Comparison of ENCODE assay signal across 21 mouse cellular contexts in the genomic region with DNA sequence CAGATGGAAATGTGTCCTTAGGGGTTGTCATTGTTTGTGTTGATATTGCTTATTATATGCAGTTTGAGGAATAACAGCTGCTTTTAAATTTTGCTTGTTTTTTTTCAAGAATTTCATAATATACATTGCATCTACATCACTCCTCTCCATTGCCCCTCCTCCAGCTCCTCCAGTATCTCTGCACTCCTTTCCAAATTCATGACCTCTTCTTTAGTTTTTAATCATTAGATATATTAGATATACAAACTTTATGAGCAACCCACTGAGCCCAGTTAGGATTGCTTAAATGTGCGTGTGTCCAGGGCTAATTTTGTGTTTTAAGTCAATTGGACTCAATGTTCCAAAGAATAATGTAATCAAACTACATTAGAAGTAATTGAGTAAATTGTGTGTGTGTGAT.
A peak's percentile ranks its signal among the peaks of the same experiment; 100 is the strongest.
DNase-seq lines count a peak whose midpoint lies in the region; ATAC-seq and TF ChIP-seq lines count a peak whose summit lies in the region.
"Had no signal": no experiment of that assay in that cellular context is flagged by ENCODE, and none has a peak within 500 bp of the region (broad histone marks: within the 10 kb centered on the region; RNA-seq: fewer than 3 reads in every experiment).

No protein-coding gene starts in this region.

- 60% methylated on average over 1 of the region's 1 CpGs for WGBS in lung, embryonic 14.5 days
- 37% methylated on average over 1 of the region's 1 CpGs for WGBS in lung, embryonic 16.5 days
- 48% methylated on average over 1 of the region's 1 CpGs for WGBS in lung, postnatal 0 days

- no peak for TF ChIP-seq EP300 in lung, postnatal 0 days (IDR thresholded peaks at IDR 0.05)

- ATAC-seq in lung, embryonic 14.5 days (ENCODE audit: insufficient read depth): no peak
- peak; percentile 76 for ATAC-seq in lung, embryonic 16.5 days (ENCODE audit: low read depth)
- ATAC-seq in lung, postnatal 0 days: 0 out of 2 replicates have a peak, but pooled peaks have one; percentile 28
- ATAC-seq: activated CD4-positive, CD25-positive, alpha-beta regulatory T cell, adult 4 months; CD4-positive, CD25-positive, alpha-beta regulatory T cell, adult 4 months; Patski had no signal

- H3K27ac ChIP-seq in lung, embryonic 14.5 days (ENCODE audit: low read depth): no peak overlapping the region
- no peak overlapping the region for H3K27ac ChIP-seq in lung, embryonic 16.5 days (ENCODE audit: low read length)
- H3K27ac ChIP-seq in lung, postnatal 0 days (ENCODE audit: low read length): no peak overlapping the region

- H3K9ac ChIP-seq in lung, embryonic 14.5 days: no peak overlapping the region
- no peak overlapping the region for H3K9ac ChIP-seq in lung, embryonic 16.5 days (ENCODE audit: low read length)
- no peak overlapping the region for H3K9ac ChIP-seq in lung, postnatal 0 days (replicated peaks; ENCODE audit: low read depth)

- no peak for TF ChIP-seq CTCF in lung, embryonic 14.5 days (IDR thresholded peaks at IDR 0.05; ENCODE audit: low read depth)
- no peak for TF ChIP-seq CTCF in lung, postnatal 0 days (IDR thresholded peaks at IDR 0.05)

- H3K4me3 ChIP-seq in lung, embryonic 14.5 days (ENCODE audit: low read depth, low read length): no peak overlapping the region
- H3K4me3 ChIP-seq in lung, embryonic 16.5 days (ENCODE audit: low read length): no peak overlapping the region
- no peak overlapping the region for H3K4me3 ChIP-seq in lung, postnatal 0 days (ENCODE audit: low read depth, low read length)

- H3K4me2 ChIP-seq in lung, embryonic 14.5 days: no peak overlapping the region
- H3K4me2 ChIP-seq in lung, embryonic 16.5 days (ENCODE audit: low read depth, low read length): no peak overlapping the region
- no peak overlapping the region for H3K4me2 ChIP-seq in lung, postnatal 0 days (replicated peaks; ENCODE audit: low read depth, low read length)

- DNase-seq in lung, embryonic 14.5 days: peak; percentile 18
- no peak for DNase-seq in lung, adult 18-20 months
- DNase-seq in lung, postnatal 14 days: no peak
- peak; percentile 52 for DNase-seq in lung, postnatal 0 days (ENCODE audit: low spot score)
- DNase-seq in lung, postnatal 10 days: no peak
- DNase-seq: adrenal gland, adult 2 months; adrenal gland, adult 8-10 months; adrenal gland, postnatal 10 days; adrenal gland, postnatal 14 days; adrenal gland, postnatal 25 days; adrenal gland, postnatal 36 days; B cell, adult 2 months; cerebellum, adult 11 months; cerebellum, adult 11-12 months; cerebellum, adult 18-20 months had no signal

- no peaks in the 10 kb centered on the region for H3K36me3 ChIP-seq in lung, embryonic 14.5 days (ENCODE audit: insufficient read depth)
- no peaks in the 10 kb centered on the region for H3K36me3 ChIP-seq in lung, embryonic 16.5 days (ENCODE audit: control insufficient read depth, insufficient read depth, low read length)
- no peaks in the 10 kb centered on the region for H3K36me3 ChIP-seq in lung, postnatal 0 days (ENCODE audit: insufficient read depth, low read length)
- H3K36me3 ChIP-seq: G1E had no signal

- H3K9me3 ChIP-seq in lung, embryonic 14.5 days (ENCODE audit: low read depth, low read length): no peaks in the 10 kb centered on the region
- no peaks in the 10 kb centered on the region for H3K9me3 ChIP-seq in lung, embryonic 16.5 days (ENCODE audit: control insufficient read depth, low read length)
- H3K9me3 ChIP-seq in lung, postnatal 0 days (ENCODE audit: low read length): no peaks in the 10 kb centered on the region
- H3K9me3 ChIP-seq: G1E had no signal

- no peaks in the 10 kb centered on the region for H3K4me1 ChIP-seq in lung, embryonic 14.5 days (ENCODE audit: insufficient read depth)
- no peaks in the 10 kb centered on the region for H3K4me1 ChIP-seq in lung, embryonic 16.5 days (replicated peaks; ENCODE audit: control insufficient read depth, insufficient read depth, low read length)
- no peaks in the 10 kb centered on the region for H3K4me1 ChIP-seq in lung, postnatal 0 days (ENCODE audit: insufficient read depth, low read depth, low read length)

- H3K27me3 ChIP-seq in lung, embryonic 14.5 days (ENCODE audit: insufficient read depth, low read length): no peaks in the 10 kb centered on the region
- H3K27me3 ChIP-seq in lung, embryonic 16.5 days (ENCODE audit: control insufficient read depth, insufficient read depth, low read depth, low read length): no peaks in the 10 kb centered on the region
- H3K27me3 ChIP-seq in lung, postnatal 0 days (replicated peaks; ENCODE audit: insufficient read depth, low read length): no peaks in the 10 kb centered on the region
- H3K27me3 ChIP-seq: CH12.LX, Patski had no signal

Comparison
In these comparisons a context has a peak if more than half of its experiments do, and no peak if none do; other contexts are left out.
1. DNase-seq: peak in lung, embryonic 14.5 days (single experiment) and lung, postnatal 0 days (single experiment); none in lung, adult 18-20 months (0 of 2), lung, postnatal 14 days (single experiment) and lung, postnatal 10 days (single experiment).